Mouse (Mus musculus) cortical plate, adult 2 months (tissue): Measurements from ENCODE around the gene Nol4l. TPM values are rescaled to one million over a fixed set of nuclear protein-coding genes. Genes with fewer than 3 reads are reported as not detected.
A peak's percentile ranks its signal among the peaks of the same experiment; 100 is the strongest.

Experiments used
- H3K27ac ChIP-seq: fragments of 200-500 bp; 2 replicates; pipeline ENCODE4 v1.5.1; 2012; ENCODE audit warnings: low read length, control low read depth, inconsistent platforms; ENCODE audit not compliant: insufficient read depth
- H3K4me1 ChIP-seq: fragments of 200-500 bp; 2 replicates; pipeline ENCODE4 v1.6.1; 2011; ENCODE audit warnings: low read length; ENCODE audit not compliant: control insufficient read depth, insufficient read depth
- H3K4me3 ChIP-seq: fragments of 200-500 bp; 2 replicates; pipeline ENCODE4 v1.5.1; 2011; ENCODE audit warnings: mild to moderate bottlenecking, low read length, control low read depth; ENCODE audit not compliant: insufficient read depth
- CTCF ChIP-seq: fragments of 200-500 bp; IDR thresholded peaks from 2 replicates; pipeline ENCODE4 v1.5.1; 2011; ENCODE audit warnings: mild to moderate bottlenecking, control low read depth, low read length; ENCODE audit not compliant: insufficient read depth; ENCODE audit errors: extremely low read depth
- POLR2A ChIP-seq: fragments of 200-500 bp; IDR thresholded peaks from 2 replicates; pipeline ENCODE4 v1.6.1; 2011; ENCODE audit warnings: mild to moderate bottlenecking, low read length, control low read depth; ENCODE audit not compliant: insufficient read depth; ENCODE audit errors: extremely low read depth
- polyA plus RNA-seq: library from polyadenylated mRNA; depleted of rRNA; stranded (reverse); fragments of >200 nt; gene quantifications from 2 replicates; pipeline ENCODE4 v1.2.3, GENCODE M21; 2012

The Nol4l gene
- polyA plus RNA-seq, 1 experiment: 33.9 TPM

GRCm38 (mm10) chr2:153412563-153412962, 117.2 kb downstream of the Nol4l start:
- Histone ChIP-seq H3K4me3 (no peak overlapping the region), H3K4me1 (peaks cover 2% of the 10 kb centered on the region; the same call in 1 of the 2 replicates), H3K27ac (no peak overlapping the region)
- 0 out of 2 replicates have a peak, but pooled peaks have one; percentile 7 for TF ChIP-seq CTCF
- TF ChIP-seq POLR2A: no peak

DNA sequence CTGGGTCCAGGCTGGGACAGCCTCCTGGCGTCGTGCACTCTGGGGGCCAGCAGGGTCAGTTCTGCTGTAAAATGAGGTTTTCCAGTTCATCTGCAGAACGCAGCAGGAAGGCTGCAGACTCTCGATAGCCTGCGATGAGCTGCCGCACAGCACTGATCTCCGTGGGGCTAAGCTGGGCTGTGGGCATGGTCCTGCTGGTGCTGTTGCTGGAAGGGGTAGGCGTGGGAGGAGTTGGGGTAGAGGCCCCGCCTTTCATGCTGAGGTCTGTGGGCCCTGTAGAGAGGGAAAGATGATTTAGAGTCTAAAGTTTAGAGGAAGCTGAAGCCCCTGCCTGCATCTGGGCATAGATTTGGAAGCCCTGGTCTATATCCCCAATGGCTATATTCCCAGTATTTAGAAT, 118.2 kb downstream of the Nol4l start:
- Histone ChIP-seq H3K4me3 (no peak overlapping the region), H3K27ac (no peak overlapping the region), H3K4me1 (peaks cover 2% of the 10 kb centered on the region; the same call in 1 of the 2 replicates)
- no peak for TF ChIP-seq CTCF
- no peak for TF ChIP-seq POLR2A

DNA sequence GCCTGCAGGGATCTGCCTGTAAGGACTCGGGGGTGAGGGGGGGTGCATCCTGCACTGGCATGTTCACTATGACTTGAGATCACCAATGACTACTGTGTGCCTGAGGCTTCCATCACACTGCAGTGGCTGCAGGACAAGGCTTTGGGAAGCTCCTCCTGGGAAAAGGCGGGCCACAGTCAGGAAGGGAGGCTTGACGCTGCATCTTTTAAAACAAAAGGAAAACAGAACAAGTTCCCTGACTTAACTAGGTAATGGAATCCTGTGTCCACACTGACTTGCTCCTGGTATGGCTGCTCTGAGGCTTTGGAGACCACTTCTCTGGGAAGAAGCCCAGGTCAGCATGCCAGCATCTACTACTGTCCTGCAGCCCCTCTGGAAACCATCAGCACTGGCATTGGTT, 120.8 kb downstream of the Nol4l start:
- H3K27ac ChIP-seq: no peak overlapping the region
- H3K4me1 ChIP-seq: peaks cover 2% of the 10 kb centered on the region; the same call in 1 of the 2 replicates
- no peak overlapping the region for H3K4me3 ChIP-seq
- no peak for TF ChIP-seq CTCF
- TF ChIP-seq POLR2A: no peak

- Histone ChIP-seq H3K4me1 (peaks cover 2% of the 10 kb centered on the region; the same call in 1 of the 2 replicates), H3K4me3 (no peak overlapping the region), H3K27ac (no peak overlapping the region)
- no peak for TF ChIP-seq POLR2A
- TF ChIP-seq CTCF: no peak
Observed at GRCm38 (mm10) chr2:153406882-153407281, 122.9 kb downstream of the Nol4l start.

DNA sequence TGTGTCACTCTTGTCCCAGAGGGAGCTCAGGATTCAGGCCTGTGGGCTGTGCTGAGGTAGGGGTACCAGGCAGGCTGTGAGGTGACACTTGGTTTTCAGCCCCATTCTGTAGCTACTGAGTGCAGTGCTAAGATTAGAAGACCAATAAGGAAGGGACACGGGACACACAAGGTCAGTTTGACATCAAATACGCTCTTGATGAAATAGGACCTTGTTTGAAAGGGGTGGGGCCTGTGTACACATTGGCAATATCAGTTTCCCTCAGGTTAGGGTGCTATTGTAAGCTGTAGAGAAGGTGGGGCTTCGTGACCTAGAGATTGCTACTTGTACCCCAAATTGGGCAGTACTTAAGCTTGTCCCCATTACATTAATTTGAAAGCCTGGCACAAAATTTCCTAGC, 124.9 kb downstream of the Nol4l start:
- Histone ChIP-seq H3K4me1 (no peaks in the 10 kb centered on the region), H3K4me3 (no peak overlapping the region), H3K27ac (no peak overlapping the region)
- TF ChIP-seq POLR2A (no peak), CTCF (no peak)

GRCm38 (mm10) chr2:153404062-153404461, 125.7 kb downstream of the Nol4l start:
- no peak for TF ChIP-seq CTCF
- no peak for TF ChIP-seq POLR2A
- no peak overlapping the region for H3K27ac ChIP-seq
- no peak overlapping the region for H3K4me3 ChIP-seq
- no peaks in the 10 kb centered on the region for H3K4me1 ChIP-seq

GRCm38 (mm10) chr2:153399166-153399565, 130.6 kb downstream of the Nol4l start:
- TF ChIP-seq POLR2A (no peak), CTCF (no peak)
- H3K27ac ChIP-seq: no peak overlapping the region
- no peaks in the 10 kb centered on the region for H3K4me1 ChIP-seq
- no peak overlapping the region for H3K4me3 ChIP-seq

DNA sequence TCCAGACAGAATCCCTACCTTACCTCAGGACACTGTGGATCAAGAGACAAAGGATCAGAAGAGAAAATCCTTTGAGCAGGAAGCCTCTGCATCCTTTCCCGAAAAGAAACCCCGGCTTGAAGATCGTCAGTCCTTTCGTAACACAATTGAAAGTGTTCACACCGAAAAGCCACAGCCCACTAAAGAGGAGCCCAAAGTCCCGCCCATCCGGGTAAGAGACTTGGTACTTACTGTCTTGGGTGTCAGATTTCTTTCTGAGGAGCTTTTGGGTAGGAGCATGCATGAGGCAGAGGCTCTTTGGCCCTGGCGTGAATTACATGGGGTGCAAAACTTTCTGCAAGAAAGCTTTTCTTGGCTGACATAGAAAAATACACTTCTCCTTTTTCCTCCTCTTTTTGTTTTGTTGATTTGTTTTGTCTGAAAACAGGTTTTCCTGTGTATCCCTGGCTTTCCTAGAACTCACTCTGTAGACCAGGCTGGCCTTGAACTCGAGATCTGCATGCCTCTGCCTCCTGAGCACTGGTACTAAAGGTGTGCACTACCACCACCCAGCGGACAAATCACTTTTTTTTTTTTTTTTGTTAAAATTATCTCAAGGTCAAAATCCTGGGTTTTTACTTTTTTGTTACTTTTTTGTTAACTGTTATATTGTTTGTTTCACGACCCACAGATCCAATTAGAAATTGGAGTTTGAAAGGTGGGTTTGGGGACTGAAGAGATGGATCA, 131.8 kb downstream of the Nol4l start:
- H3K4me3 ChIP-seq: no peak overlapping the region
- no peak overlapping the region for H3K27ac ChIP-seq
- TF ChIP-seq CTCF: no peak
- TF ChIP-seq POLR2A: no peak
- H3K4me1 ChIP-seq: no peaks in the 10 kb centered on the region

GRCm38 (mm10) chr2:153393045-153393444, 136.7 kb downstream of the Nol4l start:
- Histone ChIP-seq H3K4me1 (no peaks in the 10 kb centered on the region), H3K27ac (no peak overlapping the region), H3K4me3 (no peak overlapping the region)
- TF ChIP-seq CTCF: no peak
- TF ChIP-seq POLR2A: no peak

DNA sequence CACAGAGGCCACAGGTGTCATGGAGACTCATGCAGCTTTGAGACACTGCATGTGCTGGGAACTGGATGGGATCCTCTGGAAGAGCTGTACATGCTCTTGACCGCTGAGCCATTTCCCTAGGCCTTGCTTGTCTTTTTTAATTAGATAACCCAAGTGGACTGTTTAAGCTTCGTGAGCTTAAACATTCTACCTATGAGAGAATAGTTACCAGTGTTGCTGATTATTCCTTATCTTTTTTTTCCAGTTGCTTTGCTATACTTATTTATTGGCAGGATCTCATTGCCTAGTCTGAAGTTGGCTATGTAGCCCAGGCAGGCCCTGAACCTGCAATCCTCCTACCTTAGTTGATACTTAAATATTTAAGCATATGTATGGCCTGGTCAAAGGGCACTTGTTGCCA, 139.9 kb downstream of the Nol4l start:
- Histone ChIP-seq H3K4me3 (no peak overlapping the region), H3K27ac (no peak overlapping the region), H3K4me1 (no peaks in the 10 kb centered on the region)
- TF ChIP-seq CTCF (no peak), POLR2A (no peak)

DNA sequence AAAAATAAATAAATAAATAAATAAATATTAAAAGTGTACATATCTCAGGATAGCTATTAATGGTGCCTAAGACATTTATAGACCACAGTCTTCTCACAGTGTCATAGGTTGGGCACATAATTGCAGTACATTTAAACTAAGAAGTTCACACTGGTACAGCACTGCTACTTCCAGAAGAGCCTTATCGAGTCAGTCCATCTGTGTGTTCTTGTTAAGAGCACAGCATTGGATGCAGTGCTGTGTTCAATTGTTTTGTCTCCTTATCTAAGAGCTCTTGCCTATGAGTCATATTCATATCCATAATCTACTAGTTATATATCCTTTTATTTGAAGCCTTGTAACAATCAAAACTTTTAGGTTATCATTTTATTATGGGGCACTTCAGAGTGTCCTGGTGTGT, 149.3 kb downstream of the Nol4l start:
- no peak overlapping the region for H3K27ac ChIP-seq
- no peak overlapping the region for H3K4me3 ChIP-seq
- TF ChIP-seq POLR2A (no peak), CTCF (no peak)
- peaks cover 2% of the 10 kb centered on the region; the same call in 1 of the 2 replicates for H3K4me1 ChIP-seq
